Mouse (Mus musculus): ENCODE measurements around the gene Tex35.

DNA sequence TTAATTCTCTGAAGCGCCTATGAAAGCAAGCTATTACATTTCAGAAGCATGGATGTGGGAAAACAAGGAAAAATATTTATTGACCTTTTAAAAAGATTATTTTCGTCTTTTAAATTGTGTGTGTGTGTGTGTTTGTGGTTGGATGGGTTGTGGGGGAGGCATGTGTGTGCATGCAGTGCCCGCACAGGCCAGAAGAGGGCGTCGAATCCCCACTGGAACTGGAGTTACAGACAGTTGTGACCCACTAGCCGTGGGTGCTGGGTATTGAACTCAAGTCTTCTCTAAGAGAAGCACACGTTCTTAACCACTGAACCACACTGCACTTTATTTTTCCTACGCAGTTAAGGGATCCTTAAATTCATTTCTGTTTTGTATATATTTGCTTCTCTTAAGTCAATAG is 26.5 kb downstream of the Tex35 start:
- TF ChIP-seq CTCF (IDR thresholded peaks at IDR 0.05; ENCODE audit: borderline replicate concordance, insufficient read depth, low read length) (peak; percentile 34; the same call in 1 of the 2 replicates), POLR2A (IDR thresholded peaks at IDR 0.05; ENCODE audit: low read depth, low read length) (no peak)

Measured in embryonic fibroblast, embryonic 13.5 days (primary cell).